Mouse (Mus musculus) cortical plate, adult 2 months (tissue): Measurements from ENCODE around the gene Imp3.

Experiments
- CTCF ChIP-seq: fragments of 200-500 bp; IDR thresholded peaks from 2 replicates; pipeline ENCODE4 v1.5.1; 2011; ENCODE audit warnings: mild to moderate bottlenecking, control low read depth, low read length; ENCODE audit not compliant: insufficient read depth; ENCODE audit errors: extremely low read depth
- POLR2A ChIP-seq: fragments of 200-500 bp; IDR thresholded peaks from 2 replicates; pipeline ENCODE4 v1.6.1; 2011; ENCODE audit warnings: mild to moderate bottlenecking, low read length, control low read depth; ENCODE audit not compliant: insufficient read depth; ENCODE audit errors: extremely low read depth

DNA sequence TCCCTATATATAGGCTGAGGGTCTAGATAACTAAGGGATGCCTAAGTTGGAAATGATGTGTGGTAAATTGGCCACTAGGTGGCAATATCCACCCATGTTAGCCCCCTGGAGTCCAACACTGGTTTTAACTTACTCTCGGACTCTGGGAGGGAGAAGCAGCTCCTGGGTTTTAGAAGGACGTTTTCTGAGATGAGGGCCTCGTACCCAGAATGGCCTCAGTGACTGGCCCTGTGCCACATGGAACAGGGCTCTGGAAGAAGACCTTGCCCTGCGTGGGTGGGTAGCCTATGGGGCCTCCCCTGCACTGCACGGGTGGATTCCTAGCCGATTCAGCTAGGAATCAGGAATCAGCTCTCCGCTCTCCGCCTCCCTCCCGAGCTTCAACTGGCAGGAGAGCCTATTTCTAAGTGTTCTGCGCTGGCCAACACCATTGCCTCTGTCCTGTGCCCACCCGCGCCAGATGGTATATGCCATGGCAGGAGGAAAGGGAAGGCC, 45.7 kb upstream of the Imp3 start:
- TF ChIP-seq POLR2A (no peak), CTCF (peak; percentile 81)
